Mouse (Mus musculus) liver, embryonic 13.5 days (tissue): ENCODE data around the gene Sfi1. TPM values are rescaled to one million over a fixed set of nuclear protein-coding genes. Genes with fewer than 3 reads are reported as not detected.
"Not testable (repeated sequence)": the region's sequence is repeated elsewhere in the genome, so short reads cannot be mapped to it uniquely, and the experiment has no call there.

Source experiments
- ATAC-seq: fragments of 200-750 bp; cut with Nextera tagmentation; 2 replicates; pipeline ENCODE4 v1.8.0; 2017; ENCODE audit warnings: low read depth, mild to moderate bottlenecking, moderate number of reproducible peaks, moderate library complexity
- DNase-seq: peaks from one replicate; pipeline ENCODE4 v3.0.0; 2022
- H3K27ac ChIP-seq: fragments of 300-500 bp; sonication (generic); 2 replicates; pipeline ENCODE4 v1.5.1; 2015; ENCODE audit warnings: moderate library complexity, mild to moderate bottlenecking, inconsistent platforms
- H3K27me3 ChIP-seq: fragments of 300-500 bp; sonication (generic); 2 replicates; pipeline ENCODE4 v1.6.1; 2015; ENCODE audit warnings: mild to moderate bottlenecking, inconsistent platforms
- H3K36me3 ChIP-seq: fragments of 300-500 bp; sonication (generic); 2 replicates; pipeline ENCODE4 v1.6.1; 2015; ENCODE audit warnings: mild to moderate bottlenecking, inconsistent platforms
- H3K4me1 ChIP-seq: fragments of 300-500 bp; sonication (generic); replicated peaks from 2 replicates; pipeline ENCODE4 v1.6.1; 2015; ENCODE audit warnings: inconsistent platforms
- H3K4me2 ChIP-seq: fragments of 300-500 bp; sonication (generic); 2 replicates; pipeline ENCODE4 v1.6.1; 2015; ENCODE audit warnings: inconsistent platforms, mild to moderate bottlenecking, moderate library complexity
- H3K4me3 ChIP-seq: fragments of 300-500 bp; sonication (generic); replicated peaks from 2 replicates; pipeline ENCODE4 v1.5.1; 2015; ENCODE audit warnings: mild to moderate bottlenecking, inconsistent platforms
- H3K9ac ChIP-seq: fragments of 300-500 bp; sonication (generic); 2 replicates; pipeline ENCODE4 v1.6.1; 2015; ENCODE audit warnings: mild to moderate bottlenecking, inconsistent platforms
- H3K9me3 ChIP-seq: fragments of 300-500 bp; sonication (generic); replicated peaks from 2 replicates; pipeline ENCODE4 v1.6.1; 2016; ENCODE audit warnings: inconsistent platforms
- WGBS: fragments of 180-500 bp; shearing (Covaris S2); methylation state at CpG from one replicate; pipeline ENCODE4 v1.1.7; 2015; ENCODE audit not compliant: insufficient replicate concordance; 5-methylcytosine and 5-hydroxymethylcytosine counted together
- polyA plus RNA-seq: library from polyadenylated mRNA; unstranded; fragments of >200 nt; fragmentation: Nextera tagmentation; extraction: Ambion mirVana; gene quantifications from 2 replicates; pipeline ENCODE4 v1.2.1, GENCODE M21; 2015

Sfi1 gene
- polyA plus RNA-seq, 1 experiment from 2014 or later = 3.4 TPM

GRCm38 (mm10) chr11:3157996-3158395, 35.3 kb downstream of the Sfi1 start:
- peaks cover 12% of the 10 kb centered on the region; the same call in 1 of the 2 replicates for H3K9me3 ChIP-seq
- not testable (repeated sequence) for H3K27ac ChIP-seq, DNase-seq, H3K9ac ChIP-seq, ATAC-seq, H3K27me3 ChIP-seq, H3K4me2 ChIP-seq, H3K4me1 ChIP-seq, H3K36me3 ChIP-seq, H3K4me3 ChIP-seq
- WGBS = 80% methylated on average over 6 of the region's 6 CpGs

GRCm38 (mm10) chr11:3156991-3157390, 36.3 kb downstream of the Sfi1 start:
- H3K4me1 ChIP-seq, H3K9me3 ChIP-seq, H3K36me3 ChIP-seq, ATAC-seq, H3K9ac ChIP-seq, H3K4me3 ChIP-seq, H3K27ac ChIP-seq, H3K27me3 ChIP-seq, DNase-seq, H3K4me2 ChIP-seq: not testable (repeated sequence)
- WGBS = 68% methylated on average over 2 of the region's 3 CpGs

DNA sequence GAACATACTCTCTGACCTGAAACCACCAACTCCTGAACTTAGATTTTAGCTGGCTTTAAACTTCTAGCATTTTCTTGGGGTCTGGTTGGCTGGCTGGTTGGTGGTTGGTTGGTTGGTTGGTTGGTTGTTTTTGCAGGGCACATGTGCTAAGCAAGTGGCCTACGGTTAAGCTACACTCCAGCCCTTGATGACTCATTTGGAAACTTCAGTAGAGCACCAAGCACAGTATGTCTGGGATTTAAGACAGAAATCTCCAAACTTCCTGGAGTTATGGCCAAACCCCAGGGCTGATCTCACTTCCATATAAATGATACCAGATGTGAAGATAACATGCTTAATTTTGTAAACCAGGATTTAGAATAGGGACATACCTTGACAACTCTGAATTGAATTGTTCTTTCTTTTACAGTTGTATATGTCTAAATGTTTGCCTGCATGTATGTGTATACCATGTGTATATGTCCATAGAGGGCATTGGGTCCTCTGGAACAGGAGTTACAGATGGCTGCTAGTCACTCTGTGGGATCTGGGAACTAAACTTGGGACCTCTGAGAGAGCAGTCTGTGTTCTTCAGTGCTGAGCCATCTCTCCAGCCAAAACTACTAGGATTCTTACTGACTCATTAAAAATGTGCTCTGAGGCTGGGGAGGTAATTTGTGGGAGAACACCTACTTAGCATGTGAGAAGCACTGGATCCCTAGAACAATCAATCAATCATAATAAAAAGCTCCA, 39.4 kb downstream of the Sfi1 start:
- ATAC-seq = peak; percentile 39
- not testable (repeated sequence) for DNase-seq, H3K27me3 ChIP-seq, H3K4me3 ChIP-seq, H3K4me2 ChIP-seq, H3K27ac ChIP-seq, H3K9me3 ChIP-seq, H3K4me1 ChIP-seq, H3K9ac ChIP-seq
- H3K36me3 ChIP-seq = peaks cover 12% of the 10 kb centered on the region; the same call in 1 of the 2 replicates
- WGBS = 57% methylated on average over 1 of the region's 1 CpGs

GRCm38 (mm10) chr11:3151358-3151757, 41.9 kb downstream of the Sfi1 start:
- H3K27ac ChIP-seq, DNase-seq, H3K4me2 ChIP-seq, H3K27me3 ChIP-seq, H3K4me1 ChIP-seq, H3K9ac ChIP-seq, H3K4me3 ChIP-seq, H3K9me3 ChIP-seq: not testable (repeated sequence)
- WGBS = 79% methylated on average over 4 of the region's 4 CpGs
- peaks cover 12% of the 10 kb centered on the region; the same call in 1 of the 2 replicates for H3K36me3 ChIP-seq
- ATAC-seq = peak; percentile 6; the same call in 1 of the 2 replicates

- WGBS = 87% methylated on average over 12 of the region's 12 CpGs
- not testable (repeated sequence) for H3K27ac ChIP-seq, DNase-seq, H3K27me3 ChIP-seq, H3K4me1 ChIP-seq, H3K9ac ChIP-seq, ATAC-seq, H3K9me3 ChIP-seq, H3K4me2 ChIP-seq, H3K4me3 ChIP-seq
- H3K36me3 ChIP-seq = peaks cover 12% of the 10 kb centered on the region; the same call in 1 of the 2 replicates
Measured at GRCm38 (mm10) chr11:3150677-3151003, 42.6 kb downstream of the Sfi1 start.

GRCm38 (mm10) chr11:3150003-3150676, 43.1 kb downstream of the Sfi1 start:
- peaks cover 12% of the 10 kb centered on the region; the same call in 1 of the 2 replicates for H3K36me3 ChIP-seq
- H3K27ac ChIP-seq, DNase-seq, H3K4me2 ChIP-seq, H3K9me3 ChIP-seq, H3K4me3 ChIP-seq, H3K27me3 ChIP-seq, ATAC-seq, H3K4me1 ChIP-seq, H3K9ac ChIP-seq: not testable (repeated sequence)
- 87% methylated on average over 24 of the region's 24 CpGs for whole genome bisulfite sequencing

DNA sequence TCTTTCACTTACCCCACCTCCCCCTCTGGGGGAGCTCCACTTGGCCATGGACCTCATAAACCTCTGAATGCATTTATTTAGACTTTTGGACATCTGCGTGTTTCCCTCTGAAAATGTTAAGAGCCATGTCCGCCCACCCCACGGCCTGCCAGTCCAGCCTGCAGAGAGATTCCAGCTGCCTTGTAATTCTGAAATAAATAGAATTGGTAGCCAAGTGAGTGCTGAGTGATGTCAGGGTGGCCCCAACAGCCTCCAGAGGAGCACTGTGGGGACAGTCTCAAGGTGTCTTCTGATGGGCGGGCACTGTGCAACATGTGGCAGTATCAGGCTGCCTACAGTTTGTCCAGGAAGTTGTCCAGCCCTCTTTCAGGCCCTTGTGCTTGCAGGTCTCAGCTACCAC, 43.8 kb downstream of the Sfi1 start:
- not testable (repeated sequence) for H3K4me1 ChIP-seq, H3K27me3 ChIP-seq, H3K9ac ChIP-seq, H3K27ac ChIP-seq, H3K9me3 ChIP-seq, H3K4me3 ChIP-seq, ATAC-seq, DNase-seq, H3K4me2 ChIP-seq
- H3K36me3 ChIP-seq = peaks cover 12% of the 10 kb centered on the region; the same call in 1 of the 2 replicates
- WGBS = 88% methylated on average over 4 of the region's 4 CpGs

GRCm38 (mm10) chr11:3146806-3147205, 46.5 kb downstream of the Sfi1 start:
- 64% methylated on average over 2 of the region's 2 CpGs for WGBS
- not testable (repeated sequence) for DNase-seq, ATAC-seq

DNA sequence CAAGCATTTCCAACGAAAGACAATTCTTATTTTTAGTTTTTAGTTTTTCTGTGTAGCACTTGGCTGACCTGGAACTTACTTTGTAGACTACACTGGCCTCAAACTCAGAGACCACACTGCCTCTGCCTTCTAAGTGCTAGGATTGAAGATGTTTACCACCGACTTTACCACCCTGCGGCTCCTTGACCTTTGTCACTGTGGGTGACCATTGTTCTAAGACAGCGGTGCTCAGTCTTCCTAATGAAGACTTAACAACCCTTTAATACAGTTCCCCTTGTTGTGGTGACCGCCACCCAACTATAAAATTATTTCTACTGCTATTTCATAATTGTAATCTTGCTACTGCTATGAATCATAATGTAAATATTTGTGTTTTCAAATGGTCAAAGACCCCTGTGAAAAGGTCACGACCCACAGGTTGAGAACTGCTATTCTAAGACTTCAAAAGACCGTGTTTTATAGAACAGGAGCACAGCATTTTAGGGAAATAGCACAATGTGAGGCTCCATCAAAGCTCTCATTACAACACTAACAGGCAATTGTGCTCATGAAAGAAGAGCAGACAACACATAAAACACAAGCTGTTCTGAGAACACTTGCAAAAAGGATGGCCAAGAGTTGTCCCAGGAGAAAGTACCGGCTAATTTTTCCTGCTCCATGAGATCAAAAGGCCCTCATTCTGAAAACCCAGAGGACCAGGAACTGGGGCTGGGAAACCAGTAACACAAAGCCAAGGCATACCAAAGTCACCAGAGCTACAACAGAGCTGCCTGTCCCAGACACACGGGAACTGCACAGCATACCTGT, 47.7 kb downstream of the Sfi1 start:
- H3K9ac ChIP-seq, H3K36me3 ChIP-seq, H3K27me3 ChIP-seq, ATAC-seq, H3K4me2 ChIP-seq, H3K9me3 ChIP-seq, H3K27ac ChIP-seq, H3K4me1 ChIP-seq, DNase-seq, H3K4me3 ChIP-seq: not testable (repeated sequence)
- 75% methylated on average over 9 of the region's 9 CpGs for WGBS

More at GRCm38 (mm10) chr11:3146806-3147205, 46.5 kb downstream of the Sfi1 start:
- not testable (repeated sequence) for H3K9ac ChIP-seq, H3K4me2 ChIP-seq, H3K27me3 ChIP-seq, H3K4me1 ChIP-seq, H3K4me3 ChIP-seq, H3K9me3 ChIP-seq, H3K27ac ChIP-seq, H3K36me3 ChIP-seq

GRCm38 (mm10) chr11:3143984-3144383, 49.3 kb downstream of the Sfi1 start:
- H3K4me3 ChIP-seq, H3K27ac ChIP-seq, H3K9ac ChIP-seq, H3K9me3 ChIP-seq, H3K36me3 ChIP-seq, H3K4me1 ChIP-seq, H3K27me3 ChIP-seq, DNase-seq, H3K4me2 ChIP-seq: not testable (repeated sequence)
- WGBS = 38% methylated on average over 3 of the region's 3 CpGs
- ATAC-seq = peak; percentile 0; the same call in 1 of the 2 replicates

DNA sequence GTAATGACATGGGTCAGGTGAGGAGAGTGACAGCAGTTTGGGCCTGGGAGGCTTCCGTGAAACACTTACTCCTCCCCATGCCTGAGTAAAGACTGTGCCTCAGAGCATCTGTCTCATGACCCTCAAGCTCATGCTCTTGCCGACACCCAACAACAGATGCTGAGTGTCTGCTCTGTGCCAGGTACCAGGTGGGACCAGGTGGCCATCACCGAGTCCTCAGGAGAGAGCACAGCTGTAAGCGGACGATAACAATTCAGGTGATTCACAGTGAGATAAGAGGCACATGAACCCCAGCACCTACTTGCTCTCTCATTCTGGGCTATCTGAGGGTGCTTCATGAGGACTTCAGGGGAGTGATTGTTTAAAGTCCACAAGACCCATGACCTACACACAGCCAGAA, 50.9 kb downstream of the Sfi1 start:
- ATAC-seq (peak; percentile 61), DNase-seq (peak; percentile 62)
- H3K27me3 ChIP-seq, H3K36me3 ChIP-seq, H3K4me2 ChIP-seq, H3K9ac ChIP-seq, H3K9me3 ChIP-seq, H3K27ac ChIP-seq, H3K4me1 ChIP-seq, H3K4me3 ChIP-seq: not testable (repeated sequence)
- 69% methylated on average over 4 of the region's 5 CpGs for WGBS
